Mouse (Mus musculus) liver, embryonic 12.5 days (tissue): Measurements from ENCODE around the gene Ifngr2. TPM values are rescaled to one million over a fixed set of nuclear protein-coding genes. Genes with fewer than 3 reads are reported as not detected.

Experiments used
- ATAC-seq: fragments of 200-750 bp; cut with Nextera tagmentation; 2 replicates; pipeline ENCODE4 v1.8.0; 2017; ENCODE audit warnings: moderate number of reproducible peaks, mild to moderate bottlenecking, moderate library complexity
- H3K27ac ChIP-seq: fragments of 300-500 bp; sonication (generic); 2 replicates; pipeline ENCODE4 v1.5.1; 2016; ENCODE audit warnings: mild to moderate bottlenecking
- H3K27me3 ChIP-seq: fragments of 300-500 bp; sonication (generic); replicated peaks from 2 replicates; pipeline ENCODE4 v1.6.1; 2016; ENCODE audit warnings: mild to moderate bottlenecking, moderate library complexity
- H3K36me3 ChIP-seq: fragments of 300-500 bp; sonication (generic); 2 replicates; pipeline ENCODE4 v1.6.1; 2016; ENCODE audit warnings: mild to moderate bottlenecking, moderate library complexity
- H3K4me1 ChIP-seq: fragments of 300-500 bp; sonication (generic); 2 replicates; pipeline ENCODE4 v1.6.1; 2016
- H3K4me2 ChIP-seq: fragments of 300-500 bp; sonication (generic); 2 replicates; pipeline ENCODE4 v1.6.1; 2016; ENCODE audit warnings: mild to moderate bottlenecking, moderate library complexity
- H3K4me3 ChIP-seq: fragments of 300-500 bp; sonication (generic); 2 replicates; pipeline ENCODE4 v1.5.1; 2016; ENCODE audit warnings: mild to moderate bottlenecking, moderate library complexity
- H3K9ac ChIP-seq: fragments of 300-500 bp; sonication (generic); 2 replicates; pipeline ENCODE4 v1.6.1; 2016; ENCODE audit warnings: mild to moderate bottlenecking, moderate library complexity
- H3K9me3 ChIP-seq: fragments of 300-500 bp; sonication (generic); replicated peaks from 2 replicates; pipeline ENCODE4 v1.6.1; 2016; ENCODE audit warnings: mild to moderate bottlenecking, moderate library complexity
- WGBS: fragments of 180-500 bp; shearing (Covaris S2); methylation state at CpG from one replicate; pipeline ENCODE4 v1.1.7; 2016; ENCODE audit not compliant: insufficient replicate concordance; 5-methylcytosine and 5-hydroxymethylcytosine counted together
- polyA plus RNA-seq: library from polyadenylated mRNA; unstranded; fragments of >200 nt; fragmentation: Nextera tagmentation; extraction: Ambion mirVana; gene quantifications from 2 replicates; pipeline ENCODE4 v1.2.1, GENCODE M21; 2016

Ifngr2 gene
- polyA plus RNA-seq, 1 experiment from 2014 or later = 17.9 TPM

DNA sequence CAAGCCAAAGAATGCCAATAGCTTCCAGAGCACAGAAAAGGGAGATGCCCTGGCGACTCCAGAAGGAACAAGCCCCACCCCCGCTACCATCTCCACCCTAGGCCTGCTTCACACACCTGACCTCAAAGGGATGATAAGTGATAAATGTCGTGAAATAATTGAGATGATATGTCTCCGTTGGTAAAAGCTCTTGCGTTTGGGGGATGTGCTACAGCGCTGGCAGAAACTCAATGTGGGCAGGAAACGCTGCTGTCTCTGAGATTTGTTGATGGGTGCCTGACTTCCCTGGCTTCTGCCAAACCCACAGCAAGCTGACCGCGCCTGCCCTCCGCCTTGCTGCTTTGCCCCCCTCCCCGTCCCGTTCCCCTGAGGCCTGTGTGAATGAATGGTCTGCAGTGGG, 6.8 kb downstream of the Ifngr2 start:
- Histone ChIP-seq H3K4me2 (no peak overlapping the region), H3K4me1 (peaks cover 66% of the 10 kb centered on the region)
- 22% methylated on average over 12 of the region's 12 CpGs for WGBS

DNA sequence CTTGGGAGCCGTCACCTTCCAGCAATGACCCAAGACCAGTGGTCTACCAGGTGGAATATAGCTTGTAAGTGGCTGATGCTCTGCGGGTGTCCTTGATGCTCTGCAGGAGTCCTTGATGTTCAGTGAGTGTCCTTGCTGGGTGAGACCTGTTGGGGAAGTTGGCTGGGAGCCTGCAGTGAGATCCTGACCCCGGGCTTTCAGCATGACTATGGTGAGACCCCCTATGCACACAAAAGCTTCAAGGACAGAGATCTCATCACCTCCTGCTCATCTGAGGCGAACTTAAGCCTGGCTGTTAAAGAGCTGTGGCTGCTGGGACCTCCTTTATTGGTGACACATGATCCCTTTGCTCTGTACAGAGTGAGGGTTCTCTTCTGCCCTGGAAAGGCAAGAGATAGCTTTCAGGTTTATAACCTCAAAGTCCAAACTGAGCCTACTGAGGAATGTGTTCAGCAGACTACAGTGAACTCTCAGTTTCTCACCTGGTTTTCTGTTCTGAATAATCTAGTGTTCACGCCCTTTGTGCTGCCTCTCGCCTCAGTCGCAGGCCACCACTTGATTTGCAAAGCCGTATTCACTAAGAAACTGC, 8.2 kb downstream of the Ifngr2 start:
- H3K27me3 ChIP-seq = no peaks in the 10 kb centered on the region; the same call in 1 of the 2 replicates
- WGBS = 75% methylated on average over 8 of the region's 8 CpGs
- no peak for ATAC-seq
- H3K27ac ChIP-seq = no peak overlapping the region
- no peak overlapping the region for H3K9ac ChIP-seq
- peaks cover 51% of the 10 kb centered on the region for H3K4me1 ChIP-seq
- peaks cover 48% of the 10 kb centered on the region for H3K36me3 ChIP-seq
- no peak overlapping the region for H3K4me2 ChIP-seq
- H3K9me3 ChIP-seq = no peaks in the 10 kb centered on the region
- H3K4me3 ChIP-seq = no peak overlapping the region

More for the DNA sequence above, 6.8 kb downstream of the Ifngr2 start:
- Histone ChIP-seq H3K27ac (no peak overlapping the region), H3K9me3 (no peaks in the 10 kb centered on the region), H3K36me3 (peaks cover 39% of the 10 kb centered on the region), H3K4me3 (no peak overlapping the region), H3K9ac (no peak overlapping the region), H3K27me3 (no peaks in the 10 kb centered on the region; the same call in 1 of the 2 replicates)
- ATAC-seq = no peak

GRCm38 (mm10) chr16:91556659-91557058, 9.8 kb downstream of the Ifngr2 start:
- H3K27ac ChIP-seq = no peak overlapping the region
- H3K9me3 ChIP-seq = no peaks in the 10 kb centered on the region
- no peak overlapping the region for H3K9ac ChIP-seq
- ATAC-seq = no peak
- H3K36me3 ChIP-seq = peaks cover 58% of the 10 kb centered on the region
- H3K4me1 ChIP-seq = peaks cover 43% of the 10 kb centered on the region
- no peaks in the 10 kb centered on the region; the same call in 1 of the 2 replicates for H3K27me3 ChIP-seq
- no peak overlapping the region for H3K4me3 ChIP-seq
- no peak overlapping the region for H3K4me2 ChIP-seq
- 84% methylated on average over 15 of the region's 15 CpGs for WGBS

DNA sequence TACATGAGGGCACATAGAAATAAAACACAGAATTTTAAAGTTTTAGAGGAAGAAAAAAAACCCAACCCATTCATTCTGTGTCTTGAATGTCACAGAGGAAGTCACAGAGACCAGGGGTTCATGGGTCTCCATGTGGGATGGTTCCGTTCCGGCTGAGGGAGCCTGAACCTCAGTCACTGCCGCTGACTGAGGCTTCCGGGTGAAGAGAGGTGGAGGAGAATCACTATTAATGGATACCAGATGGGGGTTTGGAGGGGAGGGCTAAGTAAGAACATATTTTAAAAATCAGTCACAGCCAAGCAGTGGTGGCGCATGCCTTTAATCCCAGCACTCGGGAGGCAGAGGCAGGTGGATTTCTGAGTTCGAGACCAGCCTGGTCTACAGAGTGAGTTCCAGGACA, 10.3 kb downstream of the Ifngr2 start:
- Histone ChIP-seq H3K9ac (no peak overlapping the region), H3K27ac (no peak overlapping the region), H3K9me3 (no peaks in the 10 kb centered on the region), H3K4me2 (no peak overlapping the region), H3K4me3 (no peak overlapping the region), H3K27me3 (no peaks in the 10 kb centered on the region; the same call in 1 of the 2 replicates), H3K4me1 (peaks cover 41% of the 10 kb centered on the region), H3K36me3 (peaks cover 64% of the 10 kb centered on the region)
- WGBS = 84% methylated on average over 7 of the region's 7 CpGs
- ATAC-seq = no peak

DNA sequence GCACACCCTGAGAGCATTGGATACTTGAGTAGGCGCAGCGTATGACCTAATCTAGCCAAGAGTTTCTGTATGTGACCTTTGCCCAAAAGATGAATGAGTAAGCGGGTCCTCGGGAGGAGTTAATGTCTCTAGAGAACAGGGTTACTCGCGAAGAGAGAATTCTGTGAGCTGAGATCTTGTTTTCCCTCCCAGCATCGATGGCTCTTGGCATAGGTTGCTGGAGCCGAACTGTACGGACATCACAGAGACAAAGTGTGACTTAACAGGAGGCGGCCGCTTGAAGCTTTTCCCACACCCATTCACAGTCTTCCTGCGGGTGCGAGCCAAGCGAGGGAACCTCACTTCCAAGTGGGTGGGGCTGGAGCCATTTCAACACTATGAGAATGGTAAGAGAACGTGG, 10.8 kb downstream of the Ifngr2 start:
- H3K27me3 ChIP-seq = no peaks in the 10 kb centered on the region; the same call in 1 of the 2 replicates
- H3K4me1 ChIP-seq = peaks cover 36% of the 10 kb centered on the region
- no peak for ATAC-seq
- H3K9me3 ChIP-seq = no peaks in the 10 kb centered on the region
- no peak overlapping the region for H3K4me2 ChIP-seq
- WGBS = 90% methylated on average over 15 of the region's 15 CpGs
- no peak overlapping the region for H3K9ac ChIP-seq
- H3K27ac ChIP-seq = no peak overlapping the region
- H3K4me3 ChIP-seq = no peak overlapping the region
- peaks cover 66% of the 10 kb centered on the region for H3K36me3 ChIP-seq

- H3K36me3 ChIP-seq = peaks cover 70% of the 10 kb centered on the region
- 61% methylated on average over 9 of the region's 9 CpGs for WGBS
- no peak overlapping the region for H3K4me3 ChIP-seq
- no peaks in the 10 kb centered on the region for H3K27me3 ChIP-seq
- no peaks in the 10 kb centered on the region for H3K9me3 ChIP-seq
- peaks cover 31% of the 10 kb centered on the region for H3K4me1 ChIP-seq
- no peak overlapping the region for H3K27ac ChIP-seq
- no peak for ATAC-seq
- no peak overlapping the region for H3K9ac ChIP-seq
- H3K4me2 ChIP-seq = no peak overlapping the region; the same call in 1 of the 2 replicates
Observed at GRCm38 (mm10) chr16:91561099-91561498, 14.2 kb downstream of the Ifngr2 start.

DNA sequence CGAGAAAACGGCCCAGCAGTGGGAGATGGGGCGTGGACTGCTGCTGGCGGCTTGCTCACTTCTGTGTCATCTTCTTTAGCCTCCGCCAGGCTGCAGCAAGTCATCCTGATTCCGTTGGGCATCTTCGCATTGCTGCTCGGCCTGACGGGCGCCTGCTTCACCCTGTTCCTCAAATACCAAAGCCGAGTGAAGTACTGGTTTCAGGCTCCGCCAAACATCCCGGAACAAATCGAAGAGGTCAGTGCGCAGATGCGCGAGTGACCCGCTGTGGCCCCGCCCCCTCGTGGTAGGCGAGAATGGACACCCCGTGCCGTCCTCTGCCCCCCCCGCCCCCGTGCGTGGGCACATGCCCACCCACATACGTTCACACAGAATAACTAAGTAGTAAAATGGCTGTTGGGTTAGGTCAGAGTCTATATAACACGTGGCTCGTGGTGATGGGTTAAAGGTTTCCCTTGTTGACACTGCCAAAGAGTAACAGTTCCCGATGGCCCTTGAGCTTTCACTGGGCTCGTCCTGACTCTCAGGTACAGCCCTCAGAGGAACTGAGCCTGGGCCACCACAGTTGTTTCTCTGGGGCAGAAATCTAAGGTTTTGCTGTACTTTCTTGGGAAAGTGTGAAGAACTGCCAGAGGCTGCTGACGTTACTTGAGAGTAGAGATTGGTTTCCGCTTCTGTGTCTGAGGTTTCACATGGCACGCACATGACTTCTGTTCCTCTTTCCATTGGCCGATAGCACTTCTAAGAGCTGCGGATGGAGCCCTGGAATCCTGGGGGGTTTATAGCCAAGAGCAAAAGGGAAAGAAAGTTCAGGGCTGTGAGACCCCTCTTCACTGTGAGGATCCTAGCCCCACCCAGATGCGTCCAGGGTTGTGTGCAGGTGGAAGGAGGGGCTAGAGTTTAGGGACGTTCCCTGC, 14.9 kb downstream of the Ifngr2 start:
- 79% methylated on average over 38 of the region's 38 CpGs for WGBS
- Histone ChIP-seq H3K4me1 (peaks cover 30% of the 10 kb centered on the region), H3K4me3 (no peak overlapping the region), H3K36me3 (peaks cover 67% of the 10 kb centered on the region), H3K9ac (no peak overlapping the region), H3K27ac (no peak overlapping the region), H3K4me2 (no peak overlapping the region; the same call in 1 of the 2 replicates), H3K9me3 (no peaks in the 10 kb centered on the region), H3K27me3 (no peaks in the 10 kb centered on the region)
- ATAC-seq = 0 out of 2 replicates have a peak, but pooled peaks have one; percentile 17

GRCm38 (mm10) chr16:91564580-91565291, 17.9 kb downstream of the Ifngr2 start:
- H3K9me3 ChIP-seq = no peaks in the 10 kb centered on the region
- 61% methylated on average over 4 of the region's 4 CpGs for WGBS

GRCm38 (mm10) chr16:91565292-91565951, 18.6 kb downstream of the Ifngr2 start:
- H3K9me3 ChIP-seq = no peaks in the 10 kb centered on the region
- ATAC-seq = no peak
- peak overlapping the region; percentile 32; the same call in 1 of the 2 replicates for H3K4me2 ChIP-seq
- 0 out of 2 replicates have a peak overlapping the region, but pooled peaks have one; percentile 56 for H3K27ac ChIP-seq
- WGBS = 52% methylated on average over 9 of the region's 9 CpGs
- H3K4me1 ChIP-seq = peaks cover 30% of the 10 kb centered on the region
- no peak overlapping the region for H3K4me3 ChIP-seq
- no peaks in the 10 kb centered on the region; the same call in 1 of the 2 replicates for H3K27me3 ChIP-seq
- H3K9ac ChIP-seq = peak overlapping the region; percentile 24; the same call in 1 of the 2 replicates
- peaks cover 37% of the 10 kb centered on the region for H3K36me3 ChIP-seq

More at GRCm38 (mm10) chr16:91564580-91565291, 17.9 kb downstream of the Ifngr2 start:
- H3K4me2 ChIP-seq = peak overlapping the region; percentile 32; the same call in 1 of the 2 replicates
- H3K27me3 ChIP-seq = no peaks in the 10 kb centered on the region; the same call in 1 of the 2 replicates
- peak overlapping the region; percentile 56; the same call in 1 of the 2 replicates for H3K27ac ChIP-seq
- H3K4me1 ChIP-seq = peaks cover 30% of the 10 kb centered on the region
- no peak overlapping the region for H3K4me3 ChIP-seq
- ATAC-seq = peak; percentile 72
- H3K9ac ChIP-seq = peak overlapping the region; percentile 24; the same call in 1 of the 2 replicates
- peaks cover 43% of the 10 kb centered on the region for H3K36me3 ChIP-seq

DNA sequence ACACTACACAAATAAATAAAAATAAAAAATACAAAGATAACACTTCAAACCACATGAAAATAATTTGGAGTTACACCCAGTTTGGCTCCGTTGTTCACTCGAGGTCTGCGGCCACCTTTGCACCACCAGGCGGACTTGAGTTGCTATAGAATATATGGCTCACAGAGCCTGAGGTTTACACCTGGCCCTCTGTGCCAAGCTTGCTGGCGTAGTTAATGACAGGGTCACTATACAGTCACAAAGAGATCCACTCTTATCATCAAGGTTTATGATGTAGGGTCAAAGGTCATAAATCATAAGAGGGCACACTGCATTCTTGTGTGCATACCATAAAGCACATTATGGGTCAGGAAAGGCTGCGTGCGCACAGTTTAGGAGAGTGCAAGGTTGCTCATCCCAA, 19.1 kb downstream of the Ifngr2 start:
- Histone ChIP-seq H3K9me3 (no peaks in the 10 kb centered on the region), H3K9ac (no peak overlapping the region), H3K36me3 (peaks cover 33% of the 10 kb centered on the region), H3K27me3 (no peaks in the 10 kb centered on the region; the same call in 1 of the 2 replicates), H3K27ac (no peak overlapping the region), H3K4me2 (no peak overlapping the region), H3K4me3 (no peak overlapping the region), H3K4me1 (peaks cover 30% of the 10 kb centered on the region)
- ATAC-seq = no peak
- 80% methylated on average over 7 of the region's 7 CpGs for WGBS

GRCm38 (mm10) chr16:91568960-91569359, 22.1 kb downstream of the Ifngr2 start:
- H3K4me2 ChIP-seq = no peak overlapping the region
- no peak overlapping the region for H3K9ac ChIP-seq
- H3K27me3 ChIP-seq = peaks cover 8% of the 10 kb centered on the region
- H3K36me3 ChIP-seq = peaks cover 7% of the 10 kb centered on the region
- H3K4me3 ChIP-seq = no peak overlapping the region
- no peak for ATAC-seq
- no peaks in the 10 kb centered on the region for H3K9me3 ChIP-seq
- no peak overlapping the region for H3K27ac ChIP-seq
- H3K4me1 ChIP-seq = peaks cover 20% of the 10 kb centered on the region
- WGBS = 80% methylated on average over 10 of the region's 10 CpGs
